Mouse (Mus musculus) embryo, embryonic 10.5 days (tissue): Measurements from ENCODE around the gene Tlx2.

Experiments
- DNase-seq: peaks from one replicate; pipeline ENCODE4 v3.0.0-alpha.2; 2015; ENCODE audit warnings: low spot score

Tlx2 gene

DNA sequence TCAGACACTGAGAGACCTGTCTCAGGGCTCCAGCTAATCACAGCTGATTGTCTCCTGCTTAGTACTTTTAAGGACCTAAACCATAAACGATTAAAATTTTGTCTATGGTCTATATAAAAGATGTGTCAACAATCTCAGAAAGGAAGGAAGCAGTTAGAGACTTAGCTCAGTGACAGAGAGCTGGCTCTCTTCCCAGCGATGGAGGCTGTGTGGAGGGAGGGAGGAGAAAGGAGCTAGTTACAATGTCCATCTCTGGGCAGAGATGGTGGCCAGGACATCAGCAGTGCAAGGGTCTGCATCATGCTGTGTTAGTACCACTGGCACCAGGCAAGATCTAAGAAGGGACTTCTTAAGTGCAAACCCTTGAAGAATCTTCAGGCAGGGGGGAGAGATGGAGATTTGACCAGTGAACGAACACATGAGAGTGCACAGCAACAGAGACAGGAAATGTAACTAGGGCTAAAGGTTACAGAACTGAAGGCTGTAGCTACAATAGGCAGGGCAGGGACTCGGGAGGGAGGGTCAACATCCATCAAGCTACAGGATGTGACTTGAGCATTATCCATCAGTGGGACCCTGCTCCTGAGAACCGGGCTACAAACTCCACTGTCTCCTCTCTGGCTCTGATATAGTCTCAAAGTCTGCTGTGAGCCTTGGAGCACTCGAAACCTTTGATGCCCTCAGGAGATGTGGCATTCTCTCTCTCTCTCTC, 22.5 kb upstream of the Tlx2 start:
- no peak for DNase-seq

DNA sequence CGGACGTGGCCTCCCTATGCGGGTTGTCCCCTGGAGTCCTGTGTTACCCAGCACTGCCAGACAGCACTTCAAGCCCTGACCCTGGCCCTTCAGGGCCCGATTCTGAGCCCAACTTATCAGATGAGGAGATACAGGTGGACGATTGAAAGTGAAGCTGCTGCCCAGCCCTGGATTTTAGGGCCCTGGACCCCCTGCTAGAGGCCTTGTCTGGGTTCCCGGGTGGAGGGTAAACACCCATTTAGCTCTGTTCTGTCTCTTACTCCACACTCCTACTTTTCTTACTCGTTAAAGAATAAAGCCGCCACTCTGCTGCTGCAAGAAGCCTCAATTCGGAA, 17.8 kb upstream of the Tlx2 start:
- DNase-seq = no peak

DNA sequence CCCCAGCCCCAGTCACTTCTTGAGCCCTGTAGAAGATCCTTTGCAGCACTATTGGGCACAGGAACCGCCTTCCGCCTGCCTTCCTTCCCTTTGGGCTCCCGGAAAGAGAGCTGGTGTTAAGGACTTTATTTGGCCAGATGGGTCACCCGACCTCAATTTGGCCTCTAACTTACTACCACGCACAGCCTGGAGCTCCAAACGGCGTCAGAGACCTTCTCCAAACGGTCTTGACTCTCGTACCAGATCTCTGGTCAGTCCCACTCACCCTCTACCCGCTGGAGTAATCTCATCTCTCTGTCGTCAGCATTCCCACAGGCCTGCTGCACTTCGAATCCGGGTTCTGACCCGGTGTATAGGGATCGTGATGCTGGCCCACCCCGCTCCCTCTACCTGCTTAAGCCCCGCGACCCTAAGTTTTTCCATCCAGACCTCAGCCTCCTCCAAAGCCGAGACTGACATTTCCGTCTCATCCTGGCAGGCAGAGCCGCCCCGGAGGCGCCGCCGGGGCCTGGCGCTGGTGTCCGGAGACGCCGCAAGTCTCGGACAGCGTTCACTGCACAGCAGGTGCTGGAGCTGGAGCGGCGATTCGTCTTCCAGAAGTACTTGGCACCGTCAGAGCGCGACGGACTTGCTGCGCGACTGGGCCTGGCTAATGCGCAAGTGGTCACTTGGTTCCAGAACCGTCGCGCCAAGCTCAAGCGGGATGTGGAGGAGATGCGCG, 17.3 kb upstream of the Tlx2 start:
- DNase-seq = no peak

DNA sequence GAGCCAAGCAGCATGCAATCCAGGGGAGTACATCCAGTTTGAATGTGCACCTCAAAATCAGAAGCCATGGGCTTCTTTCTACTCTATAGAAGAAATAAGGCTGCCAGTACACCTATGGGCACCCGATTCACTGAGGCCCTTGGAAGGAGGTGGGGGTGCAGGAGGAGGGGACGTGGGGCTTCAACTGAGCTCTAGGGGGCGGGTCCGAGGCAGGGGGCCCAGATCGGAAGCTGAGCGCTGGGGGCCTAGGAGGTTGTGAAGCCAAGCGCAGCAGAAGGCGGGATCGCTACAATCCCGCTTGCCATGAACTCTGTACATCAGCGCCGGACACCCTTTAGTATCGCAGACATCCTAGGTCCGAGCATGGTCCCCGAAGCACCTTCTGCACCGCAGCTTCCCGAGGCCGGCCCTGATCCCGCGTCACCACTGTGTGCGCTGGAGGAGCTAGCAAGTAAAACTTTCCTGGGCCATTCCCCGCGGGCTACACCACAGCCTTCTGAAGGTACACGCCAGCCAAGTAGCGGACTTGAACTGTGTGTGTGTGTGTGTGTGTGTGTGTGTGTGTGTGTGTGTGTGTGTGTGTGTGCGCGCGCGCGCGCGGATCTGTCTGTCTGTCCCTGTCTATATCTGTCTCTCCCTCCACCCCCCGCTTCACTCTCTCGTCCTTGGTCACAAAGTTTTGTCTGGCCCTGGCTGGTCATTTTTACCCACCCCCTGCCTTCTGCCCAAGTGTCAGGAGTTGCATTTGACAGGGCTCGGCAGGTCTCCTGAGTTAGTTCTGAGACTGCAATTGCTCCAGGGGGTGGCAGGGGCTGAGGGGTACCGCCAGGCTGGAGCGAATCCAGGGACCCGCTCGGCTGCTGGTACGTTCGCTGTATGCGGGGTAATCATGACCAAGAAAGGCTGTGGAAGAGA, 16.3 kb upstream of the Tlx2 start, which contains the start of gene Lbx2:
Lbx2 (plus strand) TSS at position 247 of the 915 bp plus-strand sequence.
- no peak for DNase-seq

DNA sequence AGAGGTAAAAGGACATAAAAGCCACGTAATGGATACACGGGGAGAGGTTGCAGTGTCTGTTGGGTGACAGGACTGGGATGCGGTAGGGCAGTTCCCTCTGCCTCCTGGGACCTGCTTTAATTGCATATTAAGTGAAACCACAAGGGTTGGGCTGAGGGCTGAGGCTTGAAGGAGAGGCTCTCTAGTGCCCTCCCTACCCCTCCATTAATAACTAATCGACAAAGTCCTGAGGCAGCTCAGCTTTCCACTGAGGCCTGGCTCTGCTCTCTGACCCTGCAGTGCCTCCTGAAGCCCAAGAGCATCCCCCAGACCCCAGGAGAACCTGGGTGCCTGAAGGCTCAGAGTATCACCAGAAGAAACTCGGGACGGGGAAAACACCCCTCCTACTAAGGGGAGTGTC, 14.4 kb upstream of the Tlx2 start:
- no peak for DNase-seq

DNA sequence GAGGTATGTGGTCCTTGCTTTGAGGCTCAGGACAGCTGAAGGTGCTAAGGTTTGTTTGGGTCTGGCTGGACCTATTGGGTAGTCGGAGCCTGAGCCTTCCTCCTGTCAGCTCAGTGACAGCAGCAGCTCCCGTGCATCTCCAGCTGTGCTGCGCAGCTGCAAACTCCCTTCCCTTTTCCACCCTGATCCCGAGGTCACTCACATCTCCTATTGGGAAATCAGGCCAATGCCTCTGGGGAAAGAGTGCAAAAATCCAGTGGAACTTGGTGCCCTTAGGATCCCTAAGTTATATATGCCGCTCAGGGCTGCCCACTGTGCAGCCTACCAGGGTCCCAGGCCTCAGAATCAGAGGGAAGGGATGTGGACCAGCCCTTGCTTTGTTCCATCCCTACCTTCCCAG, 13.4 kb upstream of the Tlx2 start:
- DNase-seq = no peak

DNA sequence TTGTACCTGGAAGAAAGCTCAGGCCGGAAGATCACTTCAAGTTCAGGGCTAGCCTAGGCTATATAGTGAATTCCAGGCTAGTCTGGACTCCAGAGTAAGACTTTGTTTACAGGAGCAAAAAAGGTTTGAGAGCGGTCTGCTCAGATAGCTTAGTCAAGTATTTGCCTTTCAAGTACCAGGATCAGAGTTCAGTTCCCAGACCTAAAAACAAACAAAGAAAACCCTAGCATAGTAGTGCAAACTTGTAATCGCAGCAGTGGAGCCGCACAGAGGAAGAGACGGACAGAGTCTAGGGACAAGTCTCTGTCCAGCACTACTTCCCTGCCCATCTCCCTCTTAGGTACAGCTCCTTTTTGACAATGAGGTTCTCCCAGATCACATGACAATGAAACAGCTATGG, 10.1 kb upstream of the Tlx2 start:
- DNase-seq = no peak

DNA sequence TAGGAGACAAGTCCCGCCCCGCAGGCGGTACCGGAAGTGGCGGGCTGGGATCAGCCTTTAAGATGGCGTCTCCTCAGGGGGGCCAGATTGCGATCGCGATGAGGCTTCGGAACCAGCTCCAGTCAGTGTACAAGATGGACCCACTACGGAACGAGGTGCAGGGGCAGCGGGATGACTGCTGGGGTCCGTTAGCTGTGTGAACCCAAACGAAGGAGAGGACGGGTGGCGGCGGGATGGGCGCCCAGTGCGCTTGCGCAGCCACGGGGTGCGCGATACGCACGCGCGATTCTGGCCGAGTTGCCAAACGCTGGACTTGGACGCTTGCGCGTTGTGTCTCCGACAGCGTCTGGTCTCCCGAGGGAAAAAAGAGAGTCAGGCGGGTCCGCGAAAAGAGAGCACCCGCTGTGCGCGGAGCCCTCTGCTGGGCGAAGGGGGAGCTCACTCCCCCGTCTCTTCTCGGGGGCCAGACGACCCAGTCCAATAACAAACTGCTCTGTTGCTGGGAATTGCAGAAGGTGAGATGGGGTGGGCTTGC, 8.3 kb upstream of the Tlx2 start:
- peak; percentile 99 for DNase-seq

DNA sequence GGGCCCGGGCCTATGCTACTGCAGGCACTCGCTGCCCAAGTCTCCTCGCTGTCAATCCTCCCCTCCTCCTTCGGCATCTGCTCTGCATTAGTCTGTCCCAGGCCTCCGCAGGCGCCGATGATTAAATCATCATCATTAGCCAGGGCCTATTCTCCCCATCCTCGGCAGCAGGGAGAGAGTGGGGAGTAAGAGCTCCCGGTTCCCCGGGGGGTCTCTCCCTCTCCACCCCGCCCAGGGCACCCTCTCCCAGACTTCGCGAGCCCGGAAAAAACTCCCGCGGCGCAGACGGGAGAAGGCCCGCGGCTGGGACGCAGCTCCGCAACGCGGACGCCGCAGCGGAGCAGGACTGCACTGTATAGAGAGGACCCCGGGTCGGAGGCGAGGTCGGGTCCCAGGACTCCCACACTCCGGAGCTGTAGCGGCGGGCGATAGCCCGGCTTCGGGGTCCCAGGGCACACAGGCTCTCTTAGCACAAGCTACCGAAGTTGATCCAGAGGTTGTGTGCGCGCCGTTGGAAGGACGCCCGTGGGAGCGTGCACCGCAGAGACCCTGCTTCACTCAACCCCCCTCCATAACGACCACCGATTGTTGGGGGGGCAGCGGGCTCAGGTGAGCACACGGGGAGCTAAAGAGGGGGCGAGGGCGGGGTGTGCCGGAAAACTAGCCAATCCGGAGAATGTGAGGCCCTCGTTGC, 7.7 kb upstream of the Tlx2 start, which contains the start of gene Pcgf1:
Pcgf1 (plus strand) TSS at position 240 of the 694 bp plus-strand sequence.
- DNase-seq = peak; percentile 72

DNA sequence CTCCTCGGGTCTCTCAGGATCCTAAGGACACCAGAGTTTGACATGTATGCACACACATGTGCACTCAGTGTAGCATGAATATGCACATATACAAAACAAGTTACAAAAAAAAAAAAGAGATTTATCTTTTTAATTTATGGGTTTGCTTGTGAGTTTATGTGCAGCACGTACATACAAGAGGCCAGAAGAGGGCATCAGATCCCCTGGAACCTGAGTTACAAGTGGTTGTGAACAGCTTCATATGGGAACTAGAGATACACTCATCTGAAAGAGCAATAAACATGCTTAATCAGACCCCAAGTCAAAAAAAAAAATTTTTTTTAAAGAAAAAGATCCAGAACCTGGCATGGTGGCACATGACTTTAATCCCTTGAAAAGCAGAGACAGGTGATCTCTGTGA, 4.9 kb upstream of the Tlx2 start:
- DNase-seq = no peak

DNA sequence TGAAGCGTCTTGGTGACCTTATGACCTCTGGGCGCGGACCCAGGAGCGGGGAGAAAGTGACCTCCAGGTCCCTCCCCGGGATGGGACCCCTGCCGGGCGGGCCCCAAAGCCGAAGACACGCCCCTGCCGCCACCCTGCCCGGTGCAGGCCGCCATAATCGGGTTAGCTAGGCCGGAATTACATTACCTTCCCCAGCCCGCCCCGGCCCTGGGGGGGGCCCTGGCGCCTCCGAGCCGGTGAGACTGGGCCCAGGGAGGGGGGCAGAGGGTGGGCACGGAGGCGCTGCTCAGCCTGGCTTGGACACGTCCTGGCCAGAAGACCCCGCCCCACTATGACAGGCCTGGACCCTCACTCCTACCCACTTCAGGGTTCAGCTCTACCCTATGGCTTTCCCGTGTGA, 1.1 kb upstream of the Tlx2 start:
- DNase-seq = no peak

DNA sequence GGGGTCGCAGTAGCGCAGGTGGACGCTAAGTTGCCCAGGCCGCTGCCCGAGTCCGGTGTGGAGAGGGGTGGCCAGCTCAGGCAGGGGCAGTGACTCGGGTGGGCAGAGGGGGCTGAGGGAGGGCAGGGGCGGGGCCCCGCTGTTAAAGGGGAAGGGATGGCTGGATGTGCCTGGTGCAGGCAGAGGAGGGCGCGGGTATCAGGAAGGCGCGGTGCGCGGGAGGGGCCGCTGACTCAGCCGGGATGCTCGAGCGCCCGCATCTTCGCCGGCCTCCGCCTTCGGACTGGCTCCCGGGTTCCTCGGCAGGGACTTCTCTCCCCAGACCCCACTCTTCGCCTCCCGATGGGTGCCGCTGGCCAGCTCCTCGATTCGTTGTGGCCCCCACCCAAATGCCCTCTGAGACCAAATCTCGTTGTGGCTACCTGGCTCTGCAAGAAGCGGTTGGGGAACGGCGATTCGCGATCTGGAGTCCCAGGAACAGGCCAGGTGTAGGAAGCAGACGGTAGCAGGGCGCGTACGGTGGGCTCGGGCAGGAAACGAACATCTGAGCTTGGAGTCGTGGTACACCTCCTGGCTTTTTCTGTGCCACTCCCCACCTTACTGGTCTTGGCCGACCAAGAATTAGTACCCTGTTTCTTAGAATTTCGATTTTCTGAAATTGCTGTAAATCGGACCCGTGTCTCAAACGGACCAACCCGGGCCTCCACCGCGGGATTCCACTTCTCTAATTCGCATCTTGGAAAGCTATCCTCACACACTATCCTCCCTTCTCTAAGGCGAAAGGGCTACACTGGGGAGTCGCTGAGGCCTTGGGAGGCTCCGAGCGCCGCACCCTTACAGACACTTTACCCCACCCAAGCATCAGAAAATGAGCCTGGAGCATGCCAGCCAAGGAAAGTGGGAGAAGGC, 472 bp upstream of the Tlx2 start:
- DNase-seq = peak; percentile 55

DNA sequence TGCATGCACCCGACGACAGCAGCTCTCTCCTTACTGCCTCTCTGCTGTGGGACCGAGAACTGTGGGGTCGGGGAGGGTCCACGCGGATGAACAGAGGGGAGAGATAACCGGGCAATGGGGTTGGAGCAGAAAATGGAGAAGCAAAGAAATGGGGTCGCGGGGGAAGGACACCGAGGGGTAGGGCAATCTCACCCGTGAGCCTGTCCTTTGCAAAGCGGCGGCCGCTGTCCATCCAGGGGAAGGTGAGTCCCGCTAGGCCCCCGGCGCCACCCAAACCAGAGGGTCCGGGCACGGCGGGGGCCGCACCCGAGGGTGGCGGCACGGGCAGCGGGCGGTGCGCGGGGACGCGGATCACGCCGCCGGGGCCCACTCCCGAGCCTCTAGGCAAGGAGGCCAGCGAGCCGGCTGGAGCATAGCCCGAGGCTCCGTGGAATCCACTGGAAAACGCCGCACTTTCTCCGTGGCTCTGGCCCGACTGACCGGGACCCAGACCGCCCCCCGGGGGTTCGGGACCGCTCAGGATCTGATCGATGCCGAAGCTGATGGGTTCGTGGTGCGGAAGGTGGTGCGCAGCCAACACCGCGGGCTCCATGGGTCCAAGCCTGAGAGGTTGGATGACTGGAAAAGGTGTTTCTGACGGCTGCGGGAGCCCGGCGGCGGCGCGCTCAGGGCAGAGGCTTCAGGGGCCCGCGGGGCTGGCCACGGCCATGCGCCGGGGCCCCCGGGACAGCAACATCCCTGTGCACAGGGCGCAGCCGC, 426 bp downstream of the Tlx2 start:
- DNase-seq = peak; percentile 32

DNA sequence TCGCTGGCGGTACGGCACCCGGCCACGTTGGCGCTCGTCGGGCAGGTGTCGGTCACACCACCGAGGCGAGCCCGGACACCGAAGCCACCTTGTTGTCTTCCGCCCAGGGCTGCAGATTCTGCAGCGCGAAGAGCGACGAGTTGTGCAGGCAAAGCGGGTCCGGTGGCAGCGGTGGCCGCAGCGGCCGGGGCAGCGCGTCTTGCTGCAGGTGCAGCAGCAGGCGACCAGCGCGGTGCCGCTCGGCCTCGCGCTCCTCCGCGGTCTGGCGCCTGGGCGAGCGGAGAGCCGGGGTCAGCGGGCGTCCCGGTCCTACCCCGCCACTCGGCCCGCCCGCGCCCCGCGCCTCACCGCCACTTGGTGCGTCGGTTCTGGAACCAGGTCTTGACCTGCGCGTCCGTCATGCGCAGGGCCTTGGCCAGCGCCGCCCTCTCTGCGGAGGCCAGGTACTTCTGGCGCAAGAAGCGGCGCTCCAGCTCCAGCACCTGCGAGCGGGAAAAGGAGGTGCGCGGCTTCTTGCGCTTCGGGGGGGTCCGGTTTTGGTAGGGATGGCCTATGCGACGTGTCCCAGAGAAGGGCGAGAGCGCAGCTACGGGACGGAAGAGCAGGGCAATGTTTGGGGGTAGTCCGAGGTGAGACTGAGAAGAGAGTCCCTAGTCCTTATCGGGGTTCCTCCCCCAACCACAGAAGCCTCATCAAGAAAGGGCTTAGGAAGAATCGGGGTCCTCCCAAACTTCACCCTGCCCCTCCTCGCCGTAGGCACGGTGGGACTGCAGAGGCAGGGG, 1.2 kb downstream of the Tlx2 start:
- no peak for DNase-seq

DNA sequence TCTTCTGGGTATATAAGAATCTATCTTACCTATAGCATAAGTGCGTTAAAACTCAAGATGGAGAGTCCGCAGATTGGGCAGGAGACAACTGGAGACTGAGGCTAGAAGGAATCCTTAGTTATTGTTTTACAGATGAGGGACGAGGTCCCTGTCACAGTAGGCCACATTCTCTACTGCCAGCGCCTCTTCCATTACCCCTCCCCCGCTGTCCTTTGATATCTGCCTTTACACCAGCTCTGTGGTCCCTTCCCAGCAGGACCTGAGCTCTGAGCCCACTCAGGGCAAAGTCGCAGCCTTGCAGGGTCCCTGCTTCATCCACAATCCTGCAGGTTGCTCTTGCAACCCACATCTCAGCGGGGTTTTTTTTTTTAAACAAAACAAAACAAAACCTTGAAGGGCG, 1.9 kb downstream of the Tlx2 start:
- no peak for DNase-seq

DNA sequence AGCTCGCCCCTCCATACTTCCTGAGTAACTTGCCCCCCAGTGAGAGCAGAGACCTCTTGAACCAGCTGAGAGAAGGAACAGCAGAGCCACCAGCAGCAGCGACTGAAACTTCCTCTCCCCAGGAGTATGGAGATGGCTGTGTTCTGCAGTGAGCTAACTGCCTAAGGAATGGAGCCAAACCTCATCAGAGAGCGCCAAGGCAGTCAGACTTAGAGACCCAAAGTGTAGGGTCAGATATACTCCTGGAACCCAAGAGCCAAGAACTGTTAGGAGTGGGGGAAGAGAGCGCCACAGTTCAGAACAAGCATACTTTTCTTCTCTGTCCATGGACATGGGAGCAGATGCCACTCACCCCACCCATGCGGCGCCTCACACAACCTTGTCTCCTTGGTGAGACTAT, 3.7 kb downstream of the Tlx2 start:
- DNase-seq = no peak

DNA sequence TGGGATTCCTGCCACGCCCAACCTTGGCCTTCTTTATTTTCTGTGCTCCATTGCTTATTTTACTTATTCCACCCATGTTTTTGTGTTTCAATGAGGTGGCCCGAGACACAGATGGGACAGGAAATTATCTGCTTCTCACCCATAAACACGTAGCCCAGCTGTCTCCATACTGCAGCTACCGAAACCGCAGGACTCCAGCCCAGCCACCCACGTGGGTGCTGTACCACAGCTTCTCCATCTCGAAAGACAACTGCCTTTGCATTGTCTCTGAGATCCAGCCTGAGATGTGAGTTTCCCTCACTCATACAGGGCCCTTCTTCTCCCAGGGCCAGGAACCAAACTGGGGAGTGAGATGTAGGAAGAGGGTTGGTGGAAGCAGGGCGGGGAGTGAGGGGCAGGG, 4.1 kb downstream of the Tlx2 start:
- no peak for DNase-seq

DNA sequence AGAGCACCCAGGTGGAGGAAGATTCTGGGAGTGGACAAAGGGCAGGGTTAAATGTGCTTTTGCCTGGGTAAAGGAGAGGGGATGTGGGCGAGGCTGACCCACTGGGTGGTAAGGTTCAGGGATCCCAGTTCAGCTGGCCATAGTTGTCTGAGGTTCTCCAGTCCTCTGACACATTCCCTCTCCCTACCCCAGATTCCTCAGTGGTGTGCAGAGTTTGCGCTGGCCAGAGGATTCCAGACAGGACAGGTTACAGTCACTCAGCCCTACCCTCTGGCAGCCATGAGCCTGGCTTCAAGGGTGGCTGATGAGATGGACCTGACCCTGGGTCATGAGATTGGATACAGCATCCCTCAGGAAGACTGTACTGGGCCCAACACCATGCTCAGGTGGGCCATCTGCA, 11.4 kb downstream of the Tlx2 start:
- DNase-seq = no peak

DNA sequence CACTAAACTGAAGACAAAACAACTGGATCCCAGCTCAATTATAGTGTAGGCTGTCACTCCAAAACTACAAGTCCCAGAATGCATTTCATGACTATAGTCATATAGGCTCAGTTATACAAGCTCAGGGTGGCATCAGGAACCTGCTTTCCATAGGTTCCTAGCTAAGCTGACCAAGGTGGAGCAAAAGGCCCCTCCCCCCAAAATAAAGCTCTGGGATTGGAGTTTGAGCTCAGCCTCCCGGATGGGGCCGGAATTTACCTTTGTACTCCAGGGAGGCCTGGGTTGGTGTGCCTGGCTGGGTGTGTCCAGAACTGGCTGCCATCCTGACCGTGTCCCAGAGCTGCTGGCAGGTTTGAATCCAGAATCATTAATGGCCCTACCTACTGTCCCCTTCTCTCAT, 12.3 kb downstream of the Tlx2 start, which contains the start of gene Dqx1:
Dqx1 (plus strand) TSS at position 55 of the 400 bp plus-strand sequence.
- no peak for DNase-seq
